Mouse (Mus musculus) bone marrow, adult 2 months (tissue): ENCODE results near the gene Slc25a25. TPM values are rescaled to one million over a fixed set of nuclear protein-coding genes. Genes with fewer than 3 reads are reported as not detected.

ENCODE experiments used
- H3K27ac ChIP-seq: fragments of 200-500 bp; 2 replicates; pipeline ENCODE4 v1.5.1; 2012; ENCODE audit warnings: low read depth, mild to moderate bottlenecking, control low read depth, inconsistent platforms, low read length; ENCODE audit not compliant: control insufficient read depth, poor library complexity, insufficient read depth
- H3K4me1 ChIP-seq: fragments of 200-500 bp; 2 replicates; pipeline ENCODE4 v1.6.1; 2011; ENCODE audit warnings: low read length; ENCODE audit not compliant: control insufficient read depth, insufficient read depth
- H3K4me3 ChIP-seq: fragments of 200-500 bp; replicated peaks from 2 replicates; pipeline ENCODE3; 2011; ENCODE audit warnings: mild to moderate bottlenecking, low read depth, low read length, control low read depth; ENCODE audit not compliant: control insufficient read depth
- CTCF ChIP-seq: fragments of 200-500 bp; IDR thresholded peaks from 2 replicates; pipeline ENCODE4 v1.5.1; 2011; ENCODE audit warnings: low read length, control low read depth; ENCODE audit not compliant: control insufficient read depth, insufficient read depth
- POLR2A ChIP-seq: fragments of 200-500 bp; IDR thresholded peaks from 2 replicates; pipeline ENCODE4 v1.6.1; 2011; ENCODE audit warnings: low read depth, mild to moderate bottlenecking, control low read depth, low read length, borderline replicate concordance; ENCODE audit not compliant: control insufficient read depth
- WGBS: fragments of 180-500 bp; shearing (Covaris S2); methylation state at CpG from one replicate; pipeline ENCODE4 v1.1.7; 2018; 5-methylcytosine and 5-hydroxymethylcytosine counted together
- polyA plus RNA-seq: library from polyadenylated mRNA; stranded (reverse); fragments of >200 nt; gene quantifications from 2 replicates; pipeline ENCODE4 v1.2.4, GENCODE M21; 2011; ENCODE audit warnings: low replicate concordance; ENCODE audit not compliant: missing spikeins, insufficient read depth, insufficient read length

Gene Slc25a25
- polyA plus RNA-seq, 1 experiment = 10.6 TPM

DNA sequence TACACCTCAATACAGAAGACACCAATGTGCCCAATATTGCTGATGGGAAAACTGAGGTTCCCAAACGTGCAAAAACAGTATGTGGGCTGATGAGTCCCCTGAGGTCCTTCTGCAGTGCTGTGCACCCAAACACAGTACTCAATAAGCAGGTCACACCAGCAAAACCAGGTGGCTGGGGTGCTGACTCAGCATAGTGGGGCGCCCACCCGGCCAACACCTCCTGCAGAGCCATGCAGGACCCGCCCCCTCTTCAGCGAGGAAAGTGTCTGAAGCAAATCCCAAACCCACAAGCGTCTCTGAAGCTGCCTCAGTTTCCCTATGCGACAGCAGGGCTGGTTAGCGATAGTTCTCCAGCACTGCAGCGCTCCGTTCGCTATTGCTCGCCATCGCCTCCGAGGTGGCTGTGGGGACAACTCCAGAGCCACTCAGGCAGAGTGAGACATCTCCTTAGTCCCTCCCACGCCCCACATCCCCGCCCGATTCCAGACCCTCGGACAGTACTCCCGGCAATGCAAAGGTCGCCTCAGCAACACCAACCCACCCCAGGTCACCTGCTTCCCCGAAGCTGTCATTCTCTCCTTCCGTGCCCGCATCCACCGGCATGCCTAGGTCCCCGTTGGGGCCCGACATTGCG is 70.0 kb downstream of the Slc25a25 start:
- Histone ChIP-seq H3K4me3 (peak overlapping the region; percentile 76), H3K4me1 (peaks cover 4% of the 10 kb centered on the region), H3K27ac (peak overlapping the region; percentile 59)
- 1% methylated on average over 27 of the region's 27 CpGs for WGBS
- TF ChIP-seq CTCF (no peak), POLR2A (no peak)

GRCm38 (mm10) chr2:32380001-32380500 is 71.2 kb downstream of the Slc25a25 start:
- Histone ChIP-seq H3K4me3 (no peak overlapping the region), H3K27ac (no peak overlapping the region), H3K4me1 (peaks cover 4% of the 10 kb centered on the region)
- TF ChIP-seq POLR2A (no peak), CTCF (no peak)
- WGBS = 81% methylated on average over 7 of the region's 7 CpGs

DNA sequence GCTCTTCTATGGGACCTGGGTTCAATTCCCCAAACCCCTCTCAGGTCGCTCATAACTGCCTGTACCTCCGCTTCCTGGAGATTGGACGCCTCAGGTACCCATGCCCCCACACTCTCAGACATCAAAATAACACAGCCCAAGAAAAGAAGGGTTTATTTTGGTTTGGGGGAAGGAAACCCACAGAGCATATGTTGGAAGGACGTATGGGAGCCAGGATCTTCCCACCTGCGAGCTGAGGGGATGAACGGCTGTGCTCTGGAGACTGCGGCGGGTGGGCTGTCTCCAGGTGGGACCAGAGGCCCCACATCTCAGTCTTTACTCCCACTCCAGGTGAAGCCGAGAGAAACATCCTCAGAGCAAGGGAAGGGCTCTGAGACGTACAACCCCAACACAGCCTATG is 74.3 kb downstream of the Slc25a25 start:
- Histone ChIP-seq H3K4me3 (no peak overlapping the region), H3K27ac (no peak overlapping the region), H3K4me1 (peaks cover 4% of the 10 kb centered on the region)
- 90% methylated on average over 10 of the region's 10 CpGs for WGBS
- no peak for TF ChIP-seq CTCF
- no peak for TF ChIP-seq POLR2A

- no peak for TF ChIP-seq CTCF
- 85% methylated on average over 13 of the region's 13 CpGs for WGBS
- H3K4me1 ChIP-seq = peaks cover under 1% of the 10 kb centered on the region; the same call in 1 of the 2 replicates
Measured at GRCm38 (mm10) chr2:32375317-32375940, 75.8 kb downstream of the Slc25a25 start.

DNA sequence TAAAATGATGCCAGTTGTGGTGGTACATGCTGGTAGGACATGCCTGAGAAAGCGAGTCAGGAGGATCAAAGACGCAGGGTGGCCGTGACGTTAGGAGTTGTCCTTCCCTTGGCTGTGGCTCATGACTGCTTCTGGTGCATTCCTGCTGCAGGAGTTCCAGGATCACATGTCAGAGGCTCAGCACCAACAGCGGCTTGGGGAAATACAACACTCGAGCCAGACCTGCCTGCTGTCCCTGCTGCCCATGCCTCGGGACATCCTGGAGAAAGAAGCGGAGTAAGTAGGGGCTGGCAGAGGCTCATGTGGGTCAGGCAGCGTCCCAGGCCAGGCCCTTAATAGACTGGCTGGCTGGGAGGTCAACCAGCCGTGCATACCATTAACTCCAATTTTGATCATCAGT is 77.1 kb downstream of the Slc25a25 start:
- no peaks in the 10 kb centered on the region for H3K4me1 ChIP-seq
- no peak overlapping the region for H3K27ac ChIP-seq
- H3K4me3 ChIP-seq = no peak overlapping the region
- 91% methylated on average over 10 of the region's 10 CpGs for WGBS
- TF ChIP-seq CTCF (no peak), POLR2A (no peak)

More at GRCm38 (mm10) chr2:32375317-32375940, 75.8 kb downstream of the Slc25a25 start:
- Histone ChIP-seq H3K4me3 (no peak overlapping the region), H3K27ac (no peak overlapping the region)

DNA sequence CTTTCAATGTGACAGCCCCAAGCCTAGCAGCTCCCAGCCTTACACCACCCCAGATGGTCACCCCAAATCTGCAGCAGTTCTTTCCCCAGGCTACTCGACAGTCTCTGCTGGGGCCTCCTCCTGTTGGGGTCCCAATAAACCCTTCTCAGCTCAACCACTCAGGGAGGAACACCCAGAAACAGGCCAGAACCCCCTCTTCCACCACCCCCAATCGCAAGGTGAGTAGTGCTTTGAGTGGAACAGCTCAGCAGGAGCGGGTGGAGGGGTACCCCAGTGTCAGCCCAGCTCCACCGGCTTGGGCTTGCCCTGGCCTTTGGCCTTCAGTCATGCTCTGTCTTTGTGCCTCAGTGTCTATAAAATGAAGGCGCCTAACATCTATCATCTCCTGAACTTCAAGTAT is 83.9 kb downstream of the Slc25a25 start:
- TF ChIP-seq CTCF = no peak
- Histone ChIP-seq H3K27ac (no peak overlapping the region), H3K4me1 (no peaks in the 10 kb centered on the region), H3K4me3 (no peak overlapping the region)
- 88% methylated on average over 5 of the region's 5 CpGs for WGBS

Other genes with a start within 250 kb of the Slc25a25 start
- gene Pomt1, start 214.9 kb downstream of the Slc25a25 start, polyA plus RNA-seq = 7.8 and 16.2 TPM in 2 replicates
- 11.9 and 19.6 TPM in 2 replicates for gene Uck1, start 191.3 kb downstream of the Slc25a25 start, polyA plus RNA-seq
- 26.6 and 39.8 TPM in 2 replicates for gene Golga2, start 164.1 kb downstream of the Slc25a25 start, polyA plus RNA-seq
- 278 and 393 TPM in 2 replicates for gene Swi5, start 163.4 kb downstream of the Slc25a25 start, polyA plus RNA-seq
- 71.7 and 127 TPM in 2 replicates for gene Ciz1, start 99.1 kb downstream of the Slc25a25 start, polyA plus RNA-seq
- gene Dnm1, start 98.1 kb downstream of the Slc25a25 start, polyA plus RNA-seq = 1.4 and 1.9 TPM in 2 replicates
- gene 1110008P14Rik, start 69.5 kb downstream of the Slc25a25 start, polyA plus RNA-seq = 28.0 and 39.6 TPM in 2 replicates
- gene Lcn2, start 63.2 kb downstream of the Slc25a25 start, polyA plus RNA-seq = 436 and 1,079 TPM in 2 replicates
- gene Ptges2, start 55.5 kb downstream of the Slc25a25 start, polyA plus RNA-seq = 3.6 and 15.0 TPM in 2 replicates
- gene Naif1, start 988 bp downstream of the Slc25a25 start, polyA plus RNA-seq = 1.9 and 2.6 TPM in 2 replicates
- gene Fam102a, start 83.9 kb upstream of the Slc25a25 start, polyA plus RNA-seq = 5.4 and 9.7 TPM in 2 replicates
- gene Dpm2, start 119.4 kb upstream of the Slc25a25 start, polyA plus RNA-seq = 27.7 and 54.8 TPM in 2 replicates
- gene Pip5kl1, start 123.4 kb upstream of the Slc25a25 start, polyA plus RNA-seq = not detected in 2 replicates
- not detected in 2 replicates for gene 9430097D07Rik, start 124.2 kb upstream of the Slc25a25 start, polyA plus RNA-seq
- gene St6galnac4, start 135.7 kb upstream of the Slc25a25 start, polyA plus RNA-seq = 8.6 and 18.7 TPM in 2 replicates
- 13.3 and 25.7 TPM in 2 replicates for gene St6galnac6, start 148.3 kb upstream of the Slc25a25 start, polyA plus RNA-seq
- gene Ak1, start 170.3 kb upstream of the Slc25a25 start, polyA plus RNA-seq = 4.0 and 9.1 TPM in 2 replicates
- gene Eng, start 195.2 kb upstream of the Slc25a25 start, polyA plus RNA-seq = 8.4 and 11.3 TPM in 2 replicates